Mouse (Mus musculus) C2C12 (cell line): ENCODE results near the gene Gm9913. TPM values are rescaled to one million over a fixed set of nuclear protein-coding genes. Genes with fewer than 3 reads are reported as not detected.

Experiments
- H3K27me3 ChIP-seq: one replicate; pipeline ENCODE4 v1.6.1; 2011; ENCODE audit not compliant: control insufficient read depth, insufficient read depth, insufficient read length
- H3K36me3 ChIP-seq: one replicate; pipeline ENCODE4 v1.6.1; 2011; ENCODE audit not compliant: control insufficient read depth, insufficient read depth
- H3K4me3 ChIP-seq: one replicate; pipeline ENCODE4 v1.5.1; 2011; ENCODE audit warnings: mild to moderate bottlenecking, control low read depth; ENCODE audit not compliant: poor library complexity, insufficient read depth, severe bottlenecking
- H3K79me2 ChIP-seq: one replicate; pipeline ENCODE4 v1.6.1; 2011; ENCODE audit not compliant: control insufficient read depth, insufficient read depth
- H3K79me3 ChIP-seq: one replicate; pipeline ENCODE4 v1.6.1; 2011; ENCODE audit warnings: low read depth, control low read depth
- H3ac ChIP-seq: one replicate; pipeline ENCODE3; 2011; ENCODE audit warnings: low read depth; ENCODE audit not compliant: control insufficient read depth, insufficient read length
- CEBPB ChIP-seq: IDR thresholded peaks from one replicate; pipeline ENCODE4 v1.6.1; 2011; ENCODE audit warnings: low read depth, mild to moderate bottlenecking, control low read depth, moderate library complexity
- CTCF ChIP-seq: IDR thresholded peaks from one replicate; pipeline ENCODE4 v1.5.1; 2011; ENCODE audit not compliant: control insufficient read depth, insufficient read depth, insufficient read length
- FOSL1 ChIP-seq: IDR thresholded peaks from one replicate; pipeline ENCODE4 v1.8.0; 2011; ENCODE audit warnings: mild to moderate bottlenecking, low read length; ENCODE audit not compliant: poor library complexity, insufficient read depth, severe bottlenecking
- MAX ChIP-seq: IDR thresholded peaks from one replicate; pipeline ENCODE4 v1.6.1; 2011; ENCODE audit warnings: mild to moderate bottlenecking, control low read depth
- MYOD1 ChIP-seq: IDR thresholded peaks from one replicate; pipeline ENCODE4 v1.6.1; 2011; ENCODE audit warnings: low read depth; ENCODE audit not compliant: control insufficient read depth, insufficient read length
- MYOG ChIP-seq: IDR thresholded peaks from one replicate; pipeline ENCODE4 v1.6.1; 2011; ENCODE audit not compliant: control insufficient read depth, insufficient read length; ENCODE audit errors: extremely low read depth
- USF1 ChIP-seq: IDR thresholded peaks from one replicate; pipeline ENCODE4 v1.6.1; 2011; ENCODE audit warnings: low read depth, mild to moderate bottlenecking, control low read depth, moderate library complexity
- polyA plus RNA-seq: library from polyadenylated mRNA; unstranded; fragments of >200 nt; fragmentation: generic; extraction: Trizol; gene quantifications from one replicate; pipeline ENCODE4 v1.2.1, GENCODE M21; 2012; ENCODE audit warnings: missing spikeins

Gm9913 gene
- polyA plus RNA-seq, 1 experiment = 0.09 TPM

GRCm38 (mm10) chr2:125473228-125473627 lies 31.7 kb upstream of the Gm9913 start:
- TF ChIP-seq FOSL1 (no peak), MYOD1 (no peak), CEBPB (no peak), CTCF (no peak), USF1 (no peak), MYOG (no peak), MAX (no peak)
- H3K36me3 ChIP-seq = peaks cover 47% of the 10 kb centered on the region
- H3ac ChIP-seq = no peak overlapping the region
- H3K4me3 ChIP-seq = no peak overlapping the region
- H3K27me3 ChIP-seq = no peaks in the 10 kb centered on the region
- H3K79me3 ChIP-seq = peaks cover 7% of the 10 kb centered on the region
- peaks cover 39% of the 10 kb centered on the region for H3K79me2 ChIP-seq

GRCm38 (mm10) chr2:125474690-125475089 lies 30.2 kb upstream of the Gm9913 start:
- peaks cover 45% of the 10 kb centered on the region for H3K79me2 ChIP-seq
- H3ac ChIP-seq = no peak overlapping the region
- H3K4me3 ChIP-seq = no peak overlapping the region
- TF ChIP-seq USF1 (no peak), CEBPB (no peak), MAX (no peak), CTCF (no peak), MYOG (no peak), MYOD1 (no peak), FOSL1 (no peak)
- no peaks in the 10 kb centered on the region for H3K27me3 ChIP-seq
- peaks cover 11% of the 10 kb centered on the region for H3K79me3 ChIP-seq
- H3K36me3 ChIP-seq = peaks cover 44% of the 10 kb centered on the region

- H3ac ChIP-seq = no peak overlapping the region
- H3K79me2 ChIP-seq = peaks cover 45% of the 10 kb centered on the region
- H3K4me3 ChIP-seq = no peak overlapping the region
- TF ChIP-seq USF1 = no peak
- TF ChIP-seq MYOD1 = no peak
- TF ChIP-seq MYOG = no peak
- TF ChIP-seq FOSL1 = no peak
- TF ChIP-seq MAX = no peak
- TF ChIP-seq CTCF = no peak
- no peak for TF ChIP-seq CEBPB
- no peaks in the 10 kb centered on the region for H3K27me3 ChIP-seq
- H3K79me3 ChIP-seq = peaks cover 11% of the 10 kb centered on the region
- peaks cover 44% of the 10 kb centered on the region for H3K36me3 ChIP-seq
Measured at GRCm38 (mm10) chr2:125476231-125476630, 28.7 kb upstream of the Gm9913 start.

GRCm38 (mm10) chr2:125477367-125477766 lies 27.5 kb upstream of the Gm9913 start:
- peaks cover 54% of the 10 kb centered on the region for H3K79me2 ChIP-seq
- peaks cover 44% of the 10 kb centered on the region for H3K36me3 ChIP-seq
- no peak overlapping the region for H3ac ChIP-seq
- no peak overlapping the region for H3K4me3 ChIP-seq
- TF ChIP-seq CEBPB (no peak), USF1 (no peak), MAX (no peak), CTCF (no peak)
- peaks cover 22% of the 10 kb centered on the region for H3K79me3 ChIP-seq
- H3K27me3 ChIP-seq = no peaks in the 10 kb centered on the region

- H3K36me3 ChIP-seq = peaks cover 44% of the 10 kb centered on the region
- no peaks in the 10 kb centered on the region for H3K27me3 ChIP-seq
- no peak for TF ChIP-seq CTCF
- no peak overlapping the region for H3ac ChIP-seq
- H3K79me2 ChIP-seq = peaks cover 67% of the 10 kb centered on the region
- H3K4me3 ChIP-seq = no peak overlapping the region
- peaks cover 33% of the 10 kb centered on the region for H3K79me3 ChIP-seq
Measured at GRCm38 (mm10) chr2:125478705-125479104, 26.2 kb upstream of the Gm9913 start.

- Histone ChIP-seq H3K4me3 (no peak overlapping the region), H3K36me3 (peaks cover 38% of the 10 kb centered on the region), H3K79me2 (peaks cover 78% of the 10 kb centered on the region), H3ac (no peak overlapping the region), H3K79me3 (peaks cover 35% of the 10 kb centered on the region), H3K27me3 (no peaks in the 10 kb centered on the region)
- TF ChIP-seq CTCF (no peak), FOSL1 (no peak), CEBPB (no peak), MYOD1 (no peak), MAX (no peak), USF1 (no peak), MYOG (no peak)
Measured at GRCm38 (mm10) chr2:125480057-125480456, 24.8 kb upstream of the Gm9913 start.
